ENCODE assay signal across 15 mouse cellular contexts in the genomic region with DNA sequence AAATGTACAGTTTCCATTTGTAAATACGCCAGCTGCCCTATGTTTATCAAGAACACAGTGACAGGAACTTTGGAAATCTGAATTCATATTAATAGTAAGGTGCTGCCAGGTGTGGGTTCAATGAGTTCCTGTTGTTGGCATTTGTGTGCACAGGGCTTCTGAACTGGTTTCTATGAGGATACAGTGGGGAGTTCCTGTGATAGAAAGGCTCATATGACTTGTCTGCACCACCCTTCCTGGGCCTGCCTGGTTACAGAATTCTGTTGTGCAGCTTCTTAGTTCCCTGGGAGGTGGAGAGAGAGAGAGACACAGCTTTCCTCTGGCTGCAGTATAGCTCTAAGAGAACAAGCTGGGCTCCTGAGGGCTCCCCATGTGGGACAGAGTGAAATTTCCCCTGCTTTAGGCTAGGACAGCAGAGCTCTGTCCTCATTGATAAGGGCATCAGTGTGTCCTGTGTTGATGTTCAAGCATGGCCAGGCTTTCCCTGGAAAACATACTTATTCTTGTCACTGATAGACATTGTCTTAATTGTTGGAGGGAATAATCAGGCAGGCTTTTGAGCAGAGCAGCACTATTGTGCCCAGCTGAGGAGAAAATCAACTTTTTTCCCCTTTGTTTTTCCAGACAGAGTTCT. TPM values are rescaled to one million over a fixed set of nuclear protein-coding genes. Genes with fewer than 3 reads are reported as not detected.
DNase-seq lines count a peak whose midpoint lies in the region; TF ChIP-seq lines count a peak whose summit lies in the region.
"Had no signal": no experiment of that assay in that cellular context is flagged by ENCODE, and none has a peak within 500 bp of the region (broad histone marks: within the 10 kb centered on the region; RNA-seq: fewer than 3 reads in every experiment).

No protein-coding gene starts in this region.

- TF ChIP-seq POLR2A in heart, adult 2 months (IDR thresholded peaks at IDR 0.05; ENCODE audit: insufficient read depth, low read depth, low read length), result 0 out of 2 replicates have a peak, but pooled peaks have one; percentile 25
- TF ChIP-seq POLR2A in liver, adult 2 months (IDR thresholded peaks at IDR 0.05; ENCODE audit: extremely low read depth, insufficient read depth, low read length), result no peak

- 0 out of 2 replicates have a peak, but pooled peaks have one; percentile 9 for TF ChIP-seq EP300 in heart, adult 2 months (IDR thresholded peaks at IDR 0.05; ENCODE audit: insufficient read depth, low read depth, low read length)

- no peaks in the 10 kb centered on the region for H3K27me3 ChIP-seq in heart, adult 2 months (ENCODE audit: control insufficient read depth, insufficient read depth, low read length)
- H3K27me3 ChIP-seq in liver, adult 2 months (ENCODE audit: control insufficient read depth, insufficient read depth, low read length), result no peaks in the 10 kb centered on the region
- H3K27me3 ChIP-seq: midbrain, embryonic 15.5 days had no signal

- WGBS in heart, adult 2 months, result 43% methylated on average over 1 of the region's 1 CpGs
- WGBS in liver, adult 2 months, result 80% methylated on average over 1 of the region's 1 CpGs

- H3K4me3 ChIP-seq in heart, adult 2 months, result no peak overlapping the region
- H3K4me3 ChIP-seq in liver, adult 2 months (ENCODE audit: insufficient read depth, low read depth, low read length), result no peak overlapping the region
- H3K4me3 ChIP-seq: limb, embryonic 10.5 days; midbrain, embryonic 15.5 days had no signal

- intact Hi-C loops in heart, adult 2 months (cut with DNase I), result no loop called here
- intact Hi-C loops in heart, postnatal 14 days (cut with DNase I), result no loop called here

- peak overlapping the region; percentile 55 for H3K27ac ChIP-seq in heart, adult 2 months
- H3K27ac ChIP-seq in liver, adult 2 months (replicated peaks; ENCODE audit: insufficient read depth, low read depth, low read length), result peak overlapping the region; percentile 21; the same call in 1 of the 2 replicates
- H3K27ac ChIP-seq: limb, embryonic 10.5 days; liver, embryonic 14.5 days; midbrain, embryonic 15.5 days had no signal

- no peak for TF ChIP-seq CTCF in heart, adult 2 months (IDR thresholded peaks at IDR 0.05)
- TF ChIP-seq CTCF in liver, adult 2 months (IDR thresholded peaks at IDR 0.05; ENCODE audit: low read depth, low read length), result no peak

- 0 out of 2 replicates have a peak, but pooled peaks cover 2% of the 10 kb centered on the region for H3K36me3 ChIP-seq in heart, adult 2 months (ENCODE audit: control insufficient read depth, insufficient read depth, low read length)
- peaks cover 2% of the 10 kb centered on the region; the same call in 1 of the 2 replicates for H3K36me3 ChIP-seq in liver, adult 2 months (ENCODE audit: control insufficient read depth, insufficient read depth, low read length)

- H3K9ac ChIP-seq in heart, adult 2 months (ENCODE audit: low read depth, low read length), result peak overlapping the region; percentile 51
- no peak overlapping the region for H3K9ac ChIP-seq in liver, adult 2 months (ENCODE audit: low read depth, low read length)
- H3K9ac ChIP-seq: liver, embryonic 14.5 days; midbrain, embryonic 15.5 days had no signal

- H3K4me1 ChIP-seq in heart, adult 2 months (ENCODE audit: control insufficient read depth, insufficient read depth, low read length), result peaks cover 7% of the 10 kb centered on the region
- peaks cover 3% of the 10 kb centered on the region; the same call in 1 of the 2 replicates for H3K4me1 ChIP-seq in liver, adult 2 months (ENCODE audit: control insufficient read depth, insufficient read depth, low read length)

- peaks cover 4% of the 10 kb centered on the region for H3K79me2 ChIP-seq in heart, adult 2 months (replicated peaks; ENCODE audit: control insufficient read depth, insufficient read depth, low read length)
- H3K79me2 ChIP-seq in liver, adult 2 months (ENCODE audit: control insufficient read depth, insufficient read depth, low read length), result peaks cover 29% of the 10 kb centered on the region; the same call in 1 of the 2 replicates

- DNase-seq in heart, adult 2 months, result peak in 1 of 2 experiments; percentile 16
- no peak for DNase-seq in heart, postnatal 14 days
- DNase-seq in liver, adult 2 months (ENCODE audit: extremely low read depth, low read depth, low spot score), result no peak
- DNase-seq in liver, result no peak
- DNase-seq in brain, adult 2 months (ENCODE audit: low read depth, low spot score), result peak; percentile 70
- peak; percentile 38 for DNase-seq in lung, postnatal 36 days
- DNase-seq in thymus, adult 18-20 months, result no peak
- DNase-seq in frontal cortex, postnatal 25 days (ENCODE audit: low spot score in 2 of 2), result no peak
- DNase-seq: adrenal gland, postnatal 25 days; cerebellum, postnatal 14 days; kidney, adult 11 months; kidney, postnatal 25 days had no signal

RNA-seq across cellular contexts. Expression of gene Ippk, which starts 7.1 kb away (rescaled TPM):
- 1 to 10 TPM; 6.7 to 7.3 TPM for total RNA-seq in heart, adult 2 months (2021)
- 4.3 and 6.9 TPM in 2 replicates for polyA plus RNA-seq in heart, adult 2 months (2012; rRNA removed)
- total RNA-seq in heart, postnatal 14 days (2021), result 1 to 10 TPM; 7.1 to 7.4 TPM
- 5.0 and 5.6 TPM in 2 replicates for total RNA-seq in liver, adult 2 months (2014; rRNA removed)
- 3.2 and 3.9 TPM in 2 replicates for polyA plus RNA-seq in liver, adult 2 months (2012; rRNA removed)

Comparison
In these comparisons a context has a peak if more than half of its experiments do, and no peak if none do; other contexts are left out.
1. DNase-seq: peak in brain, adult 2 months (single experiment) and lung, postnatal 36 days (single experiment); none in heart, postnatal 14 days (0 of 2), liver, adult 2 months (single experiment), liver (single experiment), thymus, adult 18-20 months (0 of 2) and frontal cortex, postnatal 25 days (0 of 2).